Mouse (Mus musculus): ENCODE measurements around the gene Gpr174. TPM values are rescaled to one million over a fixed set of nuclear protein-coding genes. Genes with fewer than 3 reads are reported as not detected.
"Not testable (repeated sequence)": the region's sequence is repeated elsewhere in the genome, so short reads cannot be mapped to it uniquely, and the experiment has no call there.

The Gpr174 gene
- polyA plus RNA-seq, 1 experiment from 2014 or later: 0.43 TPM

- no peaks in the 10 kb centered on the region for H3K27me3 ChIP-seq (ENCODE audit: control insufficient read depth, insufficient read depth, low read length)
- H3K9me3 ChIP-seq (ENCODE audit: control insufficient read depth, low read depth, low read length): no peaks in the 10 kb centered on the region
- H3K4me1 ChIP-seq (ENCODE audit: control insufficient read depth, insufficient read depth, low read length): no peaks in the 10 kb centered on the region
- no peak overlapping the region for H3K9ac ChIP-seq (replicated peaks; ENCODE audit: low read depth, low read length)
- no peak for ATAC-seq (ENCODE audit: insufficient number of reproducible peaks, insufficient read depth, low FRiP score, low read depth)
- no peak overlapping the region; the same call in 1 of the 2 replicates for H3K27ac ChIP-seq (ENCODE audit: low read length)
- H3K4me2 ChIP-seq (replicated peaks; ENCODE audit: low read depth, low read length): no peak overlapping the region
- 50% methylated on average over 4 of the region's 4 CpGs for WGBS
- no peak overlapping the region for H3K4me3 ChIP-seq (ENCODE audit: low read depth, low read length)
- no peaks in the 10 kb centered on the region for H3K36me3 ChIP-seq (ENCODE audit: control insufficient read depth, insufficient read depth, low read length)
Measured at GRCm38 (mm10) chrX:107284211-107284610, 28.5 kb downstream of the Gpr174 start.

GRCm38 (mm10) chrX:107297861-107298260 is 42.2 kb downstream of the Gpr174 start:
- ATAC-seq (ENCODE audit: insufficient number of reproducible peaks, insufficient read depth, low FRiP score, low read depth): not testable (repeated sequence)
- WGBS: 84% methylated on average over 6 of the region's 6 CpGs

GRCm38 (mm10) chrX:107298761-107299160 is 43.1 kb downstream of the Gpr174 start:
- Histone ChIP-seq H3K27ac (ENCODE audit: low read length) (no peak overlapping the region), H3K4me3 (ENCODE audit: low read depth, low read length) (no peak overlapping the region), H3K36me3 (ENCODE audit: control insufficient read depth, insufficient read depth, low read length) (no peaks in the 10 kb centered on the region), H3K9me3 (ENCODE audit: control insufficient read depth, low read depth, low read length) (no peaks in the 10 kb centered on the region), H3K9ac (replicated peaks; ENCODE audit: low read depth, low read length) (no peak overlapping the region), H3K4me1 (ENCODE audit: control insufficient read depth, insufficient read depth, low read length) (no peaks in the 10 kb centered on the region), H3K27me3 (ENCODE audit: control insufficient read depth, insufficient read depth, low read length) (no peaks in the 10 kb centered on the region), H3K4me2 (replicated peaks; ENCODE audit: low read depth, low read length) (no peak overlapping the region)
- no peak for ATAC-seq (ENCODE audit: insufficient number of reproducible peaks, insufficient read depth, low FRiP score, low read depth)

More at GRCm38 (mm10) chrX:107297861-107298260, 42.2 kb downstream of the Gpr174 start:
- not testable (repeated sequence) for H3K4me1 ChIP-seq (ENCODE audit: control insufficient read depth, insufficient read depth, low read length); H3K27me3 ChIP-seq (ENCODE audit: control insufficient read depth, insufficient read depth, low read length); H3K9ac ChIP-seq (replicated peaks; ENCODE audit: low read depth, low read length); H3K27ac ChIP-seq (ENCODE audit: low read length); H3K36me3 ChIP-seq (ENCODE audit: control insufficient read depth, insufficient read depth, low read length); H3K9me3 ChIP-seq (ENCODE audit: control insufficient read depth, low read depth, low read length); H3K4me2 ChIP-seq (replicated peaks; ENCODE audit: low read depth, low read length); H3K4me3 ChIP-seq (ENCODE audit: low read depth, low read length)

- no peak overlapping the region for H3K27ac ChIP-seq (ENCODE audit: low read length)
- H3K9ac ChIP-seq (replicated peaks; ENCODE audit: low read depth, low read length): no peak overlapping the region
- no peaks in the 10 kb centered on the region for H3K9me3 ChIP-seq (ENCODE audit: control insufficient read depth, low read depth, low read length)
- no peaks in the 10 kb centered on the region for H3K4me1 ChIP-seq (ENCODE audit: control insufficient read depth, insufficient read depth, low read length)
- no peak overlapping the region for H3K4me2 ChIP-seq (replicated peaks; ENCODE audit: low read depth, low read length)
- no peaks in the 10 kb centered on the region for H3K36me3 ChIP-seq (ENCODE audit: control insufficient read depth, insufficient read depth, low read length)
- ATAC-seq (ENCODE audit: insufficient number of reproducible peaks, insufficient read depth, low FRiP score, low read depth): no peak
- no peaks in the 10 kb centered on the region for H3K27me3 ChIP-seq (ENCODE audit: control insufficient read depth, insufficient read depth, low read length)
- no peak overlapping the region for H3K4me3 ChIP-seq (ENCODE audit: low read depth, low read length)
Measured at GRCm38 (mm10) chrX:107306492-107306891, 50.8 kb downstream of the Gpr174 start.

- Histone ChIP-seq H3K9me3 (ENCODE audit: control insufficient read depth, low read depth, low read length) (no peaks in the 10 kb centered on the region), H3K9ac (replicated peaks; ENCODE audit: low read depth, low read length) (no peak overlapping the region), H3K4me2 (replicated peaks; ENCODE audit: low read depth, low read length) (no peak overlapping the region), H3K4me3 (ENCODE audit: low read depth, low read length) (no peak overlapping the region), H3K27ac (ENCODE audit: low read length) (no peak overlapping the region), H3K36me3 (ENCODE audit: control insufficient read depth, insufficient read depth, low read length) (no peaks in the 10 kb centered on the region), H3K4me1 (ENCODE audit: control insufficient read depth, insufficient read depth, low read length) (no peaks in the 10 kb centered on the region), H3K27me3 (ENCODE audit: control insufficient read depth, insufficient read depth, low read length) (no peaks in the 10 kb centered on the region)
- ATAC-seq (ENCODE audit: insufficient number of reproducible peaks, insufficient read depth, low FRiP score, low read depth): no peak
- 48% methylated on average over 5 of the region's 5 CpGs for WGBS
Measured at GRCm38 (mm10) chrX:107312533-107312932, 56.9 kb downstream of the Gpr174 start.

GRCm38 (mm10) chrX:107325697-107326381 is 70.2 kb downstream of the Gpr174 start:
- H3K4me1 ChIP-seq (ENCODE audit: control insufficient read depth, insufficient read depth, low read length): no peaks in the 10 kb centered on the region
- ATAC-seq (ENCODE audit: insufficient number of reproducible peaks, insufficient read depth, low FRiP score, low read depth): no peak

GRCm38 (mm10) chrX:107329849-107330248 is 74.2 kb downstream of the Gpr174 start:
- WGBS: 62% methylated on average over 3 of the region's 3 CpGs

More at GRCm38 (mm10) chrX:107325697-107326381, 70.2 kb downstream of the Gpr174 start:
- no peak overlapping the region for H3K9ac ChIP-seq (replicated peaks; ENCODE audit: low read depth, low read length)
- no peak overlapping the region for H3K4me2 ChIP-seq (replicated peaks; ENCODE audit: low read depth, low read length)
- no peak overlapping the region for H3K27ac ChIP-seq (ENCODE audit: low read length)
- WGBS: 86% methylated on average over 8 of the region's 8 CpGs
- no peaks in the 10 kb centered on the region for H3K36me3 ChIP-seq (ENCODE audit: control insufficient read depth, insufficient read depth, low read length)
- no peaks in the 10 kb centered on the region for H3K27me3 ChIP-seq (ENCODE audit: control insufficient read depth, insufficient read depth, low read length)
- no peaks in the 10 kb centered on the region for H3K9me3 ChIP-seq (ENCODE audit: control insufficient read depth, low read depth, low read length)
- no peak overlapping the region for H3K4me3 ChIP-seq (ENCODE audit: low read depth, low read length)

GRCm38 (mm10) chrX:107336609-107337008 is 80.9 kb downstream of the Gpr174 start:
- Histone ChIP-seq H3K27ac (ENCODE audit: low read length) (no peak overlapping the region), H3K36me3 (ENCODE audit: control insufficient read depth, insufficient read depth, low read length) (no peaks in the 10 kb centered on the region), H3K4me3 (ENCODE audit: low read depth, low read length) (no peak overlapping the region), H3K4me2 (replicated peaks; ENCODE audit: low read depth, low read length) (no peak overlapping the region), H3K9ac (replicated peaks; ENCODE audit: low read depth, low read length) (no peak overlapping the region), H3K9me3 (ENCODE audit: control insufficient read depth, low read depth, low read length) (no peaks in the 10 kb centered on the region), H3K27me3 (ENCODE audit: control insufficient read depth, insufficient read depth, low read length) (no peaks in the 10 kb centered on the region), H3K4me1 (ENCODE audit: control insufficient read depth, insufficient read depth, low read length) (no peaks in the 10 kb centered on the region)
- ATAC-seq (ENCODE audit: insufficient number of reproducible peaks, insufficient read depth, low FRiP score, low read depth): no peak
- WGBS: 69% methylated on average over 1 of the region's 1 CpGs

More at GRCm38 (mm10) chrX:107329849-107330248, 74.2 kb downstream of the Gpr174 start:
- Histone ChIP-seq H3K36me3 (ENCODE audit: control insufficient read depth, insufficient read depth, low read length) (no peaks in the 10 kb centered on the region), H3K27ac (ENCODE audit: low read length) (no peak overlapping the region), H3K4me3 (ENCODE audit: low read depth, low read length) (no peak overlapping the region), H3K27me3 (ENCODE audit: control insufficient read depth, insufficient read depth, low read length) (no peaks in the 10 kb centered on the region), H3K9ac (replicated peaks; ENCODE audit: low read depth, low read length) (no peak overlapping the region), H3K4me1 (ENCODE audit: control insufficient read depth, insufficient read depth, low read length) (no peaks in the 10 kb centered on the region), H3K4me2 (replicated peaks; ENCODE audit: low read depth, low read length) (no peak overlapping the region), H3K9me3 (ENCODE audit: control insufficient read depth, low read depth, low read length) (no peaks in the 10 kb centered on the region)
- ATAC-seq (ENCODE audit: insufficient number of reproducible peaks, insufficient read depth, low FRiP score, low read depth): no peak

- Histone ChIP-seq H3K36me3 (ENCODE audit: control insufficient read depth, insufficient read depth, low read length) (no peaks in the 10 kb centered on the region), H3K27ac (ENCODE audit: low read length) (no peak overlapping the region), H3K4me2 (replicated peaks; ENCODE audit: low read depth, low read length) (no peak overlapping the region), H3K27me3 (ENCODE audit: control insufficient read depth, insufficient read depth, low read length) (no peaks in the 10 kb centered on the region), H3K4me1 (ENCODE audit: control insufficient read depth, insufficient read depth, low read length) (no peaks in the 10 kb centered on the region), H3K9me3 (ENCODE audit: control insufficient read depth, low read depth, low read length) (no peaks in the 10 kb centered on the region), H3K9ac (replicated peaks; ENCODE audit: low read depth, low read length) (no peak overlapping the region), H3K4me3 (ENCODE audit: low read depth, low read length) (no peak overlapping the region)
- WGBS: 49% methylated on average over 3 of the region's 3 CpGs
- ATAC-seq (ENCODE audit: insufficient number of reproducible peaks, insufficient read depth, low FRiP score, low read depth): no peak
Measured at GRCm38 (mm10) chrX:107341980-107342379, 86.3 kb downstream of the Gpr174 start.
